In genomic region chr19:10456752-10457483, GRCm38 (mm10) we compare ENCODE assay signal across 8 mouse cellular contexts. TPM values are rescaled to one million over a fixed set of nuclear protein-coding genes. Genes with fewer than 3 reads are reported as not detected.
DNase-seq lines count a peak whose midpoint lies in the region; ATAC-seq lines count a peak whose summit lies in the region.

TSS of gene Lrrc10b (minus strand) at chr19:10457473.

- peak; percentile 19 for DNase-seq in gastrocnemius, adult 18-20 months (ENCODE audit: low spot score)
- DNase-seq in gastrocnemius, adult 8-10 months (ENCODE audit: low spot score in 2 of 2): no peak
- DNase-seq in hindbrain, embryonic 10.5 days (ENCODE audit: low spot score): peak; percentile 81
- DNase-seq in layer of hippocampus, postnatal 14 days (ENCODE audit: low spot score in 2 of 2): peak; percentile 67 to 80
- DNase-seq in lung, postnatal 10 days: peak; percentile 80
- peak; percentile 69 for DNase-seq in right cerebral cortex, adult 18-20 months
- peak; percentile 25 for DNase-seq in urinary bladder, postnatal 25 days (ENCODE audit: low spot score)

- H3K9ac ChIP-seq in embryonic facial prominence, embryonic 15.5 days: peak within 1 kb of the TSS; percentile 21; the same call in 1 of the 2 replicates

- WGBS in embryonic facial prominence, embryonic 15.5 days: under 1% methylated on average over 94 of the region's 96 CpGs
- under 1% methylated on average over 96 of the region's 96 CpGs for WGBS in hindbrain, embryonic 10.5 days

- no peak within 1 kb of the TSS; the same call in 1 of the 2 replicates for H3K27ac ChIP-seq in embryonic facial prominence, embryonic 15.5 days (replicated peaks)
- peak within 1 kb of the TSS; percentile 82 for H3K27ac ChIP-seq in hindbrain, embryonic 10.5 days

- H3K4me3 ChIP-seq in embryonic facial prominence, embryonic 15.5 days (replicated peaks): peak within 1 kb of the TSS; percentile 47
- peak within 1 kb of the TSS; percentile 58 for H3K4me3 ChIP-seq in hindbrain, embryonic 10.5 days

- peak; percentile 41 for ATAC-seq in embryonic facial prominence, embryonic 15.5 days (ENCODE audit: insufficient number of reproducible peaks, low FRiP score, low TSS enrichment, low read depth)

- no peaks in the 10 kb centered on the region for H3K36me3 ChIP-seq in embryonic facial prominence, embryonic 15.5 days
- H3K36me3 ChIP-seq in hindbrain, embryonic 10.5 days: no peaks in the 10 kb centered on the region

- H3K27me3 ChIP-seq in embryonic facial prominence, embryonic 15.5 days: peaks cover 75% of the 10 kb centered on the region
- H3K27me3 ChIP-seq in hindbrain, embryonic 10.5 days (ENCODE audit: insufficient read depth, poor library complexity, severe bottlenecking): peaks cover 99% of the 10 kb centered on the region

- H3K4me2 ChIP-seq in embryonic facial prominence, embryonic 15.5 days (replicated peaks): peak within 1 kb of the TSS; percentile 93

- no peaks in the 10 kb centered on the region for H3K9me3 ChIP-seq in embryonic facial prominence, embryonic 15.5 days (replicated peaks)
- no peaks in the 10 kb centered on the region for H3K9me3 ChIP-seq in hindbrain, embryonic 10.5 days

- peaks cover 22% of the 10 kb centered on the region for H3K4me1 ChIP-seq in embryonic facial prominence, embryonic 15.5 days
- H3K4me1 ChIP-seq in hindbrain, embryonic 10.5 days (replicated peaks): peaks cover 66% of the 10 kb centered on the region

RNA-seq across cellular contexts. Expression of gene Lrrc10b, which starts in this region (rescaled TPM):
- under 1 TPM; 0.17 to 0.18 TPM for total RNA-seq in gastrocnemius, adult 18-20 months (2021)
- under 1 TPM in 2 of 4 experiments, not detected in 2; 0.19 to 0.48 TPM for total RNA-seq in gastrocnemius, adult 8-10 months (2022)
- 1.9 and 2.4 TPM in 2 replicates for polyA plus RNA-seq in embryonic facial prominence, embryonic 15.5 days (2015; fragmentation: Nextera tagmentation; extraction: Ambion mirVana)
- 1.9 and 2.0 TPM in 2 replicates for polyA plus RNA-seq in hindbrain, embryonic 10.5 days (2016; fragmentation: Nextera tagmentation; extraction: Ambion mirVana)
- total RNA-seq in layer of hippocampus, postnatal 14 days (2021): 10 to 100 TPM; 58.7 to 58.9 TPM

Comparison
In these comparisons a context has a peak if more than half of its experiments do, and no peak if none do; other contexts are left out.
1. RNA of gene Lrrc10b (total RNA-seq): 58.7 to 58.9 TPM in layer of hippocampus, postnatal 14 days; 0.19 to 0.48 TPM in gastrocnemius, adult 8-10 months and 0.17 to 0.18 TPM in gastrocnemius, adult 18-20 months; every median in the first group is over 10 times any median in the second.
2. Peak in DNase-seq in gastrocnemius, adult 18-20 months; RNA of the gene not detected or under 1 TPM.
3. DNase-seq: peak in hindbrain, embryonic 10.5 days (single experiment), layer of hippocampus, postnatal 14 days (2 of 2), lung, postnatal 10 days (single experiment), right cerebral cortex, adult 18-20 months (single experiment) and urinary bladder, postnatal 25 days (single experiment); none in gastrocnemius, adult 8-10 months (0 of 2).